Mouse (Mus musculus): ENCODE data around the gene Lrrfip2.

DNA sequence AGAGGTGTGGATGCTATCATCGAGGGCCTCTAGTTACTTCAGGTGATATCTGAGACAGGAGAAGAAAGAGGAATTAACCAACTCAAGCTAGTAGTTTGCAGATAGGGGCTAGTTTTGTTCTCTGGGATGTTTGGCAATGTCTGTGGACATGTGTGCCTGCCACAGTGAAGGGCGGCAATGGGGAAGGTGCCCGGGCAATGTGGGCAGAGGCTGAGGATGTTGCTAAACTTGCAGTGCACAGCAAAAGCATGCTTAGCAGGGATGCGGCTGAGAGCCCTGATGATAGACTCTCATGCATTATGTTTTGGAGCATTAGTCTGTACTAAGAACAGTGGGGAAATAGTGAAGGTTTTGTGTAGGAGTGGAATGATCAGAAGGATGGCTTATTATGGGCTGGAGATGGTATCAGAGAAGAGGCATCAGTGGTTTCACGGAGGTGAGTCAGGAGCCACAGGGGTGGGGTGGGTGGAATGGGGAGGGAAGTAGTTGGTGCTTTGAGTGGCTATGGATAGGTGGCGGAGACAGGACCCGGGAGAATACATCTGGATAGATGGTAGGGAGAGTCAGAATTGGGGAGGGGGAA is 28.9 kb downstream of the Lrrfip2 start:
- no peak for TF ChIP-seq FLI1 (IDR thresholded peaks at IDR 0.05; ENCODE audit: low read length)
- no peak for TF ChIP-seq GATA1 (IDR thresholded peaks at IDR 0.05; ENCODE audit: borderline replicate concordance, low read length)
